Mouse (Mus musculus): ENCODE results near the gene 4931414P19Rik. TPM values are rescaled to one million over a fixed set of nuclear protein-coding genes. Genes with fewer than 3 reads are reported as not detected.

The 4931414P19Rik gene
- polyA plus RNA-seq, 1 experiment from 2014 or later, result 6.0 TPM

DNA sequence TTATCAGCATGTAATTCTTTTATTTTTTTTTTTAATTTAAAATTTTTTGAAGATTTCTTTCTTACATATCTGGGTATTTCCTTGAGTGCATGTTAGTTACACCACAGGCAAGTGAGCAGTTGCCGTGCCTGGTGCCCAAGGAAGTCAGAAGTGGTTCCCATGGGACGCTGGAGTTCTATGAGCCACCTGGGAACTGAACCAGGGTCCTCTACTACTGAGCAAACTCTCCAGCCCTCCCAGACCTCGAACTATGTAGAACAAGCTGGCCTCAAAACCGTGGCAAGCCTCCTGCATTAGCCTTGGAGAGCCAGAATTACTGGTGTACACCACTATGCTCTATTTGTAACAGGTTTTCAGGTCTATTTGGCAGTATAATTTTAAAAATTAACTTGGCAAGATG is 3.2 kb downstream of the 4931414P19Rik start:
- Histone ChIP-seq H3K4me3 (replicated peaks) (peak overlapping the region; percentile 70), H3K36me3 (no peaks in the 10 kb centered on the region), H3K27me3 (replicated peaks) (no peaks in the 10 kb centered on the region), H3K27ac (peak overlapping the region; percentile 96), H3K4me1 (replicated peaks) (peaks cover 5% of the 10 kb centered on the region; the same call in 1 of the 2 replicates), H3K9ac (no peak overlapping the region), H3K9me3 (no peaks in the 10 kb centered on the region), H3K4me2 (replicated peaks) (peak overlapping the region; percentile 58)
- 28% methylated on average over 4 of the region's 4 CpGs for WGBS
- ATAC-seq, result peak; percentile 10

DNA sequence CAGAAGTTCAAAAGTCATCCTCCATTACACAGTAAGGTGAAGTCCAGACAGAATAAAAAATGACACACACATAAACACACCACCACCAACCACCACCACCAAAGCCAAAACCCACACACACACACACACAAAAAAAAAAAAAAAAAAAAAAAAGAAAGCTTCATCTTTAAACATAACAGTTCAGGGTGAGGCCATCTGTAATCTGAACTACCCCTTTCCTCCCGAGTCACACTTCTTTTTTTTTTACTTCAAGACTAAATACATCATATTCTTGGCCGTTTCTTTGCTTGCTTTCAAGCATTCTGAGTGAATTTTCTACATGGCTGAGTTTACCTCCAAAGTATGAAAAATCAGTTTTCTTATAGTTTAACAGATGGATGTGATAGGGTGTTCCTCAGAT is 4.2 kb downstream of the 4931414P19Rik start:
- Histone ChIP-seq H3K9me3 (no peaks in the 10 kb centered on the region), H3K4me3 (replicated peaks) (no peak overlapping the region), H3K9ac (no peak overlapping the region), H3K4me2 (replicated peaks) (no peak overlapping the region), H3K27ac (no peak overlapping the region), H3K27me3 (replicated peaks) (no peaks in the 10 kb centered on the region), H3K4me1 (replicated peaks) (peaks cover 5% of the 10 kb centered on the region; the same call in 1 of the 2 replicates), H3K36me3 (no peaks in the 10 kb centered on the region)
- no peak for ATAC-seq
- 53% methylated on average over 2 of the region's 2 CpGs for WGBS

DNA sequence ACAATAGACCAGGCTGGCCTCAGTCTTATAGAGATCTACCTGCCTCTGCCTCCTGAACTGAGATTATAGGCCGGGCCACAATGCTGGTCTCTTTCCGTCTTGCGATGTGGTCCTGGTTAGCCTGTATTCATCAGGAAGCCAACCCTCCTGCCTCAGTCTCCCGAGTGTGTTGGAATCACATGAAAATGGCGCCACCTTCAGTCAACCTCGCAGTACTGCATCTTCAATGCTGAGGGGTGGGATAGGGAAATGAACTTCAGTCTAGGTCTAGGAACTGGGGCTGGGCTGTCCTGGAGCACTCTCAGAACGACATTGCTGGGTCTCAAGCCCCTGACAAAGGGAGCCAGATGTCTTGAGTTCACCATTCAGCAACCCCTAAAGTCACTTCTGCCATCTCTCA is 8.7 kb downstream of the 4931414P19Rik start:
- no peaks in the 10 kb centered on the region for H3K9me3 ChIP-seq
- 0 out of 2 replicates have a peak, but pooled peaks cover 9% of the 10 kb centered on the region for H3K36me3 ChIP-seq
- 77% methylated on average over 7 of the region's 7 CpGs for WGBS
- no peak overlapping the region for H3K4me3 ChIP-seq (replicated peaks)
- no peak overlapping the region for H3K9ac ChIP-seq
- peaks cover 8% of the 10 kb centered on the region; the same call in 1 of the 2 replicates for H3K4me1 ChIP-seq (replicated peaks)
- no peak for ATAC-seq
- no peak overlapping the region for H3K4me2 ChIP-seq (replicated peaks)
- H3K27me3 ChIP-seq (replicated peaks), result no peaks in the 10 kb centered on the region
- no peak overlapping the region for H3K27ac ChIP-seq

DNA sequence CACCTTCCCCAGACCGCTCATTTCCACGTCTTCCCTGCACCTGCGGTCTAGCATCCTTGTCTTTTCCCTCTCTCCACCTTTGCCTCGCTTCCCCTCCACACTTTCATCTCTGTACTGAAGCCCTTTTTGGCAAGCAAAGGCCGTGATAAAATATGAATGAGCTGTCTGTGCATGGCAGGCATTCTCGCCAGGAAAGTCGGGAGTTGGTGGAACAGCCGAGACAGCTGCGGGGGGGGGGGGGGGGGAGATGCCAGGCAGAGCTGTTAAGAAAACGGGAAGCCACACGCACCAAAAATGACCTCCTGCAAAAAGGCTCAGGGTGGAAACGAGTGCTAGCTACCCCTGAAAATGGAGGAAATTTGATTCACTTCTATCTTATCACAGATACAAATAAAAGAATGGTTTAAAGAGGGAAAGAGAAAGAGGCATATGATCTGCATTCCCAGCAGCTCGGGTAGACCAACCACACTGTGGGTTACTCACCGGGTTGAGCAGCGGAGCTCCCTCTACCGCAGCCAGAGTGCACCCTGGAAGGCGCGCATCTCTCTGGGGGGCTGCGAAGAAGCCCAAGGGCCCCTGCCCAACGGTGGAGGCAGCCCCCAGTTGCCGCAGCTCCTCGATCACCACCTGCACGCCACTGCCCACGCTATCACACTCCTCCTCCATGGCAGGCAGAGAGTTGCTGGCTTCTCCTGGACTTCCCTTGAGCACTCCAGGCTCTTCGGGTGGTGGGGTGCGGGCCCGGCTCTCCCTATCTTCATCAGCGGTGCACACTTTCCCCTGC is 11.0 kb downstream of the 4931414P19Rik start:
- Histone ChIP-seq H3K4me1 (replicated peaks) (peaks cover 8% of the 10 kb centered on the region; the same call in 1 of the 2 replicates), H3K4me3 (replicated peaks) (no peak overlapping the region), H3K9me3 (no peaks in the 10 kb centered on the region), H3K36me3 (0 out of 2 replicates have a peak, but pooled peaks cover 9% of the 10 kb centered on the region), H3K4me2 (replicated peaks) (no peak overlapping the region), H3K27me3 (replicated peaks) (no peaks in the 10 kb centered on the region), H3K27ac (no peak overlapping the region), H3K9ac (no peak overlapping the region)
- ATAC-seq, result no peak
- 71% methylated on average over 28 of the region's 28 CpGs for WGBS

DNA sequence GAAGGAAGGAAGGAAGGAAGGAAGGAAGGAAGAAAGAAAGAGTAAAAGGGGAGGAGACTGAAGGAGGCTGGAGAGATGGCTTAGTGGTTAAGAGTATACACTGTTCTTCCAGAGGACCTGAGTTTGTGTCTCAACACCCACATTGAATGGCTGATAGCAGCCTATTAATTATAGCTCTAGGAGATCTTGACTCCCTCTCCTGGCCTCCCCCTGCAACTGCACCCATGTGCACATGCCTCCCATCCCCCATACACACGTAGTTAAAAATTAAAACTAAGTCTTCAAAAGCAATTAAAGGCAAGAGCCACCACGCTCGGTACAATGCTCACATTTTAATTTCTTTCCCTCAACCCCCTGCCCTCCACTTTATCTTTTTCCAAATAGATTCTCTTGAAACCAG is 11.7 kb downstream of the 4931414P19Rik start:
- Histone ChIP-seq H3K4me2 (replicated peaks) (no peak overlapping the region), H3K27ac (no peak overlapping the region), H3K9ac (no peak overlapping the region), H3K4me3 (replicated peaks) (no peak overlapping the region), H3K27me3 (replicated peaks) (no peaks in the 10 kb centered on the region), H3K9me3 (no peaks in the 10 kb centered on the region), H3K4me1 (replicated peaks) (peaks cover 8% of the 10 kb centered on the region; the same call in 1 of the 2 replicates), H3K36me3 (0 out of 2 replicates have a peak, but pooled peaks cover 9% of the 10 kb centered on the region)
- WGBS, result 87% methylated on average over 3 of the region's 3 CpGs
- ATAC-seq, result no peak

DNA sequence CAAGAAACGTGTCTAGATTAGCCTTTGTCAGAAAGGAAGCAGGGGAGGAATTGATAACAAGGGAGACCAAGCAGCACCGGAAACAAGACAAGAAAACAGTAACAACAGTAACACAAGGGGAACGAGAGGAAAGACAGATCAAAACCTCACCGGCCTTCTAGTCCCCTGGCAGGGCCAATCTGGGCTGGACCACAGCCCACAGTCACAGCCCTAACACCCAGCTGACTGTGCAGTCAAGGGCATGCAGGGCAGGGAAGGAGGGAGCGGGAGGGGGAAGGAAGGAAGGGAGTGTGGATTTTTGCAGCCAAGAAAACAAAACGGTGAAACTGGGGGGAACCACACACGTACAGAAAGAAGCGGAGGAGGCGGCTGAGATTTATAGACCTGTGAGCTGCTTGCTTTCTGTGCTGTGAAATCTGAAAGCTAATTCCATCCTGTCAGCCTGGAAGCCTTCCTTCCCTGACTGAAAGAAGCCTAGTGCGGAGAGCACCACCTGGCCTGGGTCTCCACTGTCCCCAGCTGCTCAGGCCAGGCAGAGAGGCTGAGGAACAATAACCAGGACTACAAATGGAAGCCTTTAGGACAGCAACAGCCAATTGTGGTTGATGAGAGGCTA is 13.4 kb downstream of the 4931414P19Rik start:
- Histone ChIP-seq H3K36me3 (0 out of 2 replicates have a peak, but pooled peaks cover 9% of the 10 kb centered on the region), H3K9ac (no peak overlapping the region), H3K4me3 (replicated peaks) (no peak overlapping the region), H3K9me3 (no peaks in the 10 kb centered on the region), H3K4me2 (replicated peaks) (no peak overlapping the region), H3K4me1 (replicated peaks) (peaks cover 8% of the 10 kb centered on the region; the same call in 1 of the 2 replicates), H3K27me3 (replicated peaks) (no peaks in the 10 kb centered on the region), H3K27ac (peak overlapping the region; percentile 51; the same call in 1 of the 2 replicates)
- peak; percentile 51; the same call in 1 of the 2 replicates for ATAC-seq
- 44% methylated on average over 10 of the region's 10 CpGs for WGBS

DNA sequence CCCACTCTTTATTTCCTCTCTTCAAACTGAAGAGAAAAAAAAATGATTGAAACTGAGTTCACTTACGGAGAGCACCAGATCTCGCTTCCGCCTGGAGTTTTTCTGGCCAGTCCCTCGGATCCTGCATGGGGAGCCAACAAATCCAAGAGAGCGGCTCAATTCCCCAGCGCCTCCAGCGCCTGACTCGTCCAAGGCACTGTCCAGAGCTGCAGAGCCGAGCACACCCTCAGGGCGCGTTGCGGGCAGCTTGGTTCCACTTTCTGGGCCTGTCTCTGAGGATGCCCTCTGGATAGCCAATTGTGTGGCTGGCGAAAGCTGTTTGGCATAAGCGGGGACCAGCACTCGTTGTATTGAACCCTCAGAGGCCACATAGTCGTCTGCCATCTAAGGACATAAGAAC is 14.7 kb downstream of the 4931414P19Rik start:
- WGBS, result 92% methylated on average over 16 of the region's 16 CpGs
- no peak overlapping the region for H3K4me3 ChIP-seq (replicated peaks)
- 0 out of 2 replicates have a peak, but pooled peaks cover 9% of the 10 kb centered on the region for H3K36me3 ChIP-seq
- no peak overlapping the region for H3K9ac ChIP-seq
- H3K9me3 ChIP-seq, result no peaks in the 10 kb centered on the region
- H3K4me1 ChIP-seq (replicated peaks), result peaks cover 8% of the 10 kb centered on the region; the same call in 1 of the 2 replicates
- no peaks in the 10 kb centered on the region for H3K27me3 ChIP-seq (replicated peaks)
- H3K27ac ChIP-seq, result no peak overlapping the region
- ATAC-seq, result no peak
- no peak overlapping the region for H3K4me2 ChIP-seq (replicated peaks)

DNA sequence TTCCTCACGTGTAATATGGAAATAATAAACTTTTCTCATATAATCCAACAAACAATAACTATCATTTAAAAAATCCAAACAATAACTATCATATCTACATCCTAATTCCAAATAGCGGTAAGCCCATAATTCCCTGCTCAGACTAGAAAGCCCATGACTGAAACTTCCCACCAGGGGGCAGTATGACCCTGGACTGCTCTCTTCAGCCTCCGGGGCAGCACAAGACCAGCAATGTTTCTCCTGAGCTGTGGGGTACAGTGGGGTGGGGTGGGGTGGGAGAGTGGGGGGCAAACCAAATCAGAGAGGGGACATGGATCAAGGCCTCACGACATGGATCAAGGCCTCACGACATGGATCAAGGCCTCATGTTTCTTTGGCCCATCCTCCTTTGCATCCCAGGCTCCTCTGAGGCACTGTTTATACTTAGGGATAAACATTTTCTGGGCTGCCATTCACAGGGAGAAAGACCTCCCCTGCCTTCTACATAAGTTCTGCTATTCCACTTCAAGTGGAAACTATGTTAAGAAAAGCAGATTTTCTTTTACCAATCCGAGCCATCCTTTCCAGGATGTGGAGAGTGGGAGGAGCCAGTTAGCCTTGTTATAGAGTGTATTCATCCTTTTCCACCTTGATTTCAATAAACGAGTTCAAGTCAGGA is 22.0 kb downstream of the 4931414P19Rik start:
- Histone ChIP-seq H3K36me3 (no peaks in the 10 kb centered on the region), H3K4me1 (replicated peaks) (0 out of 2 replicates have a peak, but pooled peaks cover 3% of the 10 kb centered on the region), H3K9ac (no peak overlapping the region), H3K9me3 (no peaks in the 10 kb centered on the region), H3K27ac (peak overlapping the region; percentile 48; the same call in 1 of the 2 replicates), H3K4me2 (replicated peaks) (no peak overlapping the region), H3K4me3 (replicated peaks) (no peak overlapping the region), H3K27me3 (replicated peaks) (no peaks in the 10 kb centered on the region)
- ATAC-seq, result peak; percentile 68
- WGBS, result 33% methylated on average over 7 of the region's 7 CpGs

DNA sequence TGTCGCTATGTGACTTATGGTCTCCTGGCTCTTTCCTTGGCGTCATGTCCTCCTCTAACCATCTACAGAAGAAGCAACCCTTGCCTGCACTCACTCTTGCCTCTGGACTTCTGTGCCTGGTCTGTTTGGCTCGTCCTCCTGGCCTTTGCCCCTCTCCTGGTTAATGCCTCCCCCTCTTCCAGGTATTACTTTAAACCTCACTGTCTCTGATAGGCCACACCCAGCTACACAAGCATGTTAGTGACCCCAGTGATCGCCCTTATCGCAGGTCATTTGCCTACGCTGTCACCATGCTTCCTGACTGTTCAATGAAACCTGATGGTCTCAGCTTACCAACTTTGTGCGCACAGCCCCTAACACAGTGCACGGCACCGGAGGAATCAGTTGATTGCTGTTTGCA is 23.3 kb downstream of the 4931414P19Rik start:
- Histone ChIP-seq H3K4me3 (replicated peaks) (no peak overlapping the region), H3K27ac (no peak overlapping the region), H3K4me1 (replicated peaks) (peaks cover 7% of the 10 kb centered on the region; the same call in 1 of the 2 replicates), H3K27me3 (replicated peaks) (no peaks in the 10 kb centered on the region), H3K9me3 (no peaks in the 10 kb centered on the region), H3K9ac (no peak overlapping the region), H3K36me3 (no peaks in the 10 kb centered on the region), H3K4me2 (replicated peaks) (no peak overlapping the region)
- ATAC-seq, result no peak
- 82% methylated on average over 9 of the region's 9 CpGs for WGBS

DNA sequence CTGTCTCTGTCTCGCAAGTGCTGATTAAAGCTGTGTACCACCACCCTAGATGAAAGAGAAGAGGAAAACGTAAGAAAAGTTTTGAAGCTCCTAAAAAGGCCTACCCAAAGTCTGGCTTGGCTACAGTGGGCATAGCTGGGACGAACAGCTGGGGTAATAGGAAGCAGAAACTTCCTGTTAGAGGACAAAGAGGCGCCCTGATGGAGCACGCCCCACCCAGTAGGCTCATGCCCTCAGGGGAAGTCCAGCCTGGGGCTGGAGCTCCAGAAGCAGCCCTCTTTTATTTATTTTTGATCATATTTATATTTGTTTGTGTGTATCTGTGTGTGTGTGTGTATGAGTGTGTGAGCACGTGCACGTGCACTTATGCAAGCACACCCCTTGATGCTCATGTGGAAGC is 26.2 kb downstream of the 4931414P19Rik start:
- Histone ChIP-seq H3K4me3 (replicated peaks) (no peak overlapping the region), H3K27me3 (replicated peaks) (no peaks in the 10 kb centered on the region), H3K36me3 (no peaks in the 10 kb centered on the region), H3K9me3 (no peaks in the 10 kb centered on the region), H3K4me2 (replicated peaks) (no peak overlapping the region), H3K27ac (no peak overlapping the region), H3K9ac (no peak overlapping the region), H3K4me1 (replicated peaks) (peaks cover 17% of the 10 kb centered on the region)
- no peak for ATAC-seq
- 76% methylated on average over 7 of the region's 7 CpGs for WGBS

DNA sequence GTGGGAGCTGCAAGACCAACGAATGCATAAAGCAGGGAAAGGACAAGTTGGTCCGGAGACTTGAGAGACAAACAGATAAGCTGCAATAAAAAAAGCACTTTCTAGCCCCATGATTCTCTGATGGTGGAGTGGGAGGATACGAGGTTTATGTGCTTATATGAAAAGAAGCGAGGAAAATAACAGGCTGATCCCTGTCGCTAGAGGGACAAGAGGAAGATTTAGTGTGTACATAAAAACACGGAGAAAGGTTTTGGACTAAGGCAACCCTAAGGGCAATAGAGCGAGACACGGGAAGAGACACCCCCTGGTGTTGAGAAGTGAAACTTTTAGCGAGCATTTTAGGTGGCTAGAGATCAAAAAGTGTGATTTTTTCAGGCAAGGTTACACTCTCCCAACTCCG is 27.7 kb downstream of the 4931414P19Rik start:
- Histone ChIP-seq H3K27me3 (replicated peaks) (no peaks in the 10 kb centered on the region), H3K27ac (peak overlapping the region; percentile 91), H3K4me1 (replicated peaks) (peaks cover 30% of the 10 kb centered on the region), H3K4me3 (replicated peaks) (peak overlapping the region; percentile 89), H3K36me3 (no peaks in the 10 kb centered on the region), H3K9me3 (no peaks in the 10 kb centered on the region), H3K4me2 (replicated peaks) (peak overlapping the region; percentile 92), H3K9ac (peak overlapping the region; percentile 95)
- ATAC-seq, result peak; percentile 19; the same call in 1 of the 2 replicates
- under 1% methylated on average over 10 of the region's 10 CpGs for WGBS
